Mouse (Mus musculus) C2C12 (cell line): Measurements from ENCODE around the gene Plekhg5.

Experiments
- CEBPB ChIP-seq: IDR thresholded peaks from one replicate; pipeline ENCODE4 v1.6.1; 2011; ENCODE audit warnings: low read depth, mild to moderate bottlenecking, control low read depth, moderate library complexity
- CTCF ChIP-seq: IDR thresholded peaks from one replicate; pipeline ENCODE4 v1.5.1; 2011; ENCODE audit not compliant: control insufficient read depth, insufficient read depth, insufficient read length
- USF1 ChIP-seq: IDR thresholded peaks from one replicate; pipeline ENCODE4 v1.6.1; 2011; ENCODE audit warnings: low read depth, mild to moderate bottlenecking, control low read depth, moderate library complexity

DNA sequence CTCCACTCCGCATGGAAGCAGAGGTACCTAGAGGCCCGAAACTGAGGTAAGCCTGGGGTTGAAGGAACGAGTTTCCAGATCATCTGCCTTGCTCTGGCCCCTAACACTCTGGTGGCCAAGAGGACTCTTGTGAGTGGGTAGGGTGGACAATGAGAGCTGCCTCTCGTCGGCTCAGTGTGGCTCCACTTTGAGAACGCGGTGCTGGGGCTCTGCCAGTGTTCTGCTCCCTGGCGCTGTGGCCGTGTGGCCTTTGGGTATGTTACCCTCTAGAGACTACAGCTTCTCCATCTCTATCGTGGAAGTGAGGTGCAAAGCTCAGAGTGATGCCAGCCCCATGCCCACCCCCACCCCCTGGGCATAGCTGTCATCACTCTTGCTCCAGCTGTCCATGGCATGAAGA is 357 bp downstream of the Plekhg5 start:
- TF ChIP-seq CTCF (no peak), USF1 (no peak), CEBPB (no peak)
